Mouse (Mus musculus): ENCODE measurements at regions not wholly inside any gene's neighbourhood (a gene's known extent, or its start where the extent isn't known, plus 50 kb on each side); places are given as distances from the start of the nearest gene placed in this dataset.

- TF ChIP-seq CTCF (conservative IDR thresholded peaks at IDR 0.05; ENCODE audit: low read length), result no peak
- TF ChIP-seq POU5F1 (IDR thresholded peaks at IDR 0.05; ENCODE audit: borderline replicate concordance, low read length), result no peak
Measured at GRCm38 (mm10) chr2:115132165-115132592, 449.3 kb upstream of the BC052040 start.
